Mouse (Mus musculus) neural tube, embryonic 10.5 days (tissue): Measurements from ENCODE around the gene Clstn3.
A peak's percentile ranks its signal among the peaks of the same experiment; 100 is the strongest.
"Not testable (repeated sequence)": the region's sequence is repeated elsewhere in the genome, so short reads cannot be mapped to it uniquely, and the experiment has no call there.

Source experiments
- DNase-seq: peaks from one replicate; pipeline ENCODE4 v3.0.0-alpha.2; 2017; ENCODE audit warnings: low spot score; ENCODE audit errors: extremely low spot score

Gene Clstn3

DNA sequence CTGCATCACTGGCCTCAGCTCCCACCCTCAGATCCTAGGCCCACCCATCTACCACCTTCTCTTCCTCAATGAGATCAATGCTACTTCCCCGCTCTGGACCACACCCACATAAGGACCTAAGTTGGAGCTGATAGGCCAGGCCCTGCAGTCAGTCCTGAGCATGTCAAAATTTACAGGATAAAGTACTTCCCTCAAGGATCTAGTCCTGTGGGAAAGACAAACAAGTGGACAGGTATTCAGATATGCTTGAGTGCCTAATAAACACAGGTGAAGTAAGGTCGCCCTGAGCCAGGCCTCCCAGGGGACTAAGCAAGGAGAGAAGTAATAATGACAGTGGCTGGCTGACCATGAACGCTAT lies 15.0 kb upstream of the Clstn3 start:
- DNase-seq = no peak

DNA sequence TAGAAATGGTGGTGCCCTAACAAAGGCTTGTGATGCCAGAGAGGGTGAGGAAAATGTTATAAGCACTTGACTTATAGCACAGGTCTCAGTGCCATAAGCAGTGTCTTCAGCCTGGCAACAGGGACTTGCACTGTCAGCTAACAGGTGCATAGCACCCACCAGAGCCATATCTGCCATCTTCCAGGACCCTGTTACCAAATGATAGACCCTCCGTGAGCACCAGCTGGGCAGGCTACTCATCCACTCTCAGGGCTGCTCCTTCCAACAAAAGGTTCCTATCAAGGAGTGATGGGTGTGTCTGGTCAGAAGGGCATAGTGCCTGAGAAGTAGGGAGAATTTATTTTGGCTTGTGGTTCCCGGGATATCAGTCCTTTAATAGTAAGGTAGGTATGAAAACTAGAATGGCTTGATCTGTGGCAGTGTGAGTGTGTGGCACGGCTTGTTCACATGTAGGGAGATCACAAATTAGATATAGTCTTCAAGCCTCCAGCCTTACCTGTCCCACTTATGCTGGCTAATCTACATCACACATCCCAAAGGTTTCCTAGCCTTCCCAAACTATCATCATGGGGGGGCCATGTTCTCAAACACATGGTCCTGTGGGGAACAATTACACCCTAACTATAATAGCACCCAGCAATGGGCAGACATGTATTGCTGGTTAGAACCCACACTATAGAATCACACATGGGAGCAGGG lies 14.4 kb upstream of the Clstn3 start:
- DNase-seq = no peak

DNA sequence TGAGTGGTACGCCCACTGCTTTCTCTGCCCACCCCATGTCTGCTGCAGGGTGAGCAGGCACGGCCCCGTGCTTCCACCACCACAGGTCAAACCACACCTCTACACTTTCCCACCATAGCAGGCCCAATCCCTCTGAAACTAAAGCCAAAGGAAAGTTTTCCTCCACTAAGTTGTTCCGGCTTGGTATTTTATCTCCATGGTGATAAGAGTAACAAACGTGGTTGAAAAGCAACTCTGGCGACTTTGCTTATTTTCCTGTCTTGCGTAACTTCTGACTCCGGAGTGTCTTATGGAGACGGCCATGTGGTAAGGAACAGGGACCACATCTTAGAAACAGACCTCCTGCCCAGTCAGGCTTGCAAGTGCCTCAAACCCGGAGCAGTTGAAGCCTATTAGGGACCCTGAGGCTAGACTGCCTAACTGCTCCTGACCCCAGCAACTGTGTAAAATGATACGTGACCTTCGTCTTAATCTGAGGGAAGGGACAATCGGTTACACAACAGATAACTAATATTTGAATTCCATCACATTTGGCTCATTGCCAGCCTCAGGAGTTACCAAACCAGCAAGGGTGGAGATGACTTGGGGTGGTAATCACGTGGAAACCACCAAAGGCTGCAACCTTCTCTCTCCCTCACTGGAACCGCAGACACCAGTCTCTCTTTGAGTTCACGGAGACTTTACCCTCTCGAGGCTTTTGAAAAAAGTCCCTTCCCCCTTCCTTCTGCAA lies 13.5 kb upstream of the Clstn3 start:
- DNase-seq = no peak

DNA sequence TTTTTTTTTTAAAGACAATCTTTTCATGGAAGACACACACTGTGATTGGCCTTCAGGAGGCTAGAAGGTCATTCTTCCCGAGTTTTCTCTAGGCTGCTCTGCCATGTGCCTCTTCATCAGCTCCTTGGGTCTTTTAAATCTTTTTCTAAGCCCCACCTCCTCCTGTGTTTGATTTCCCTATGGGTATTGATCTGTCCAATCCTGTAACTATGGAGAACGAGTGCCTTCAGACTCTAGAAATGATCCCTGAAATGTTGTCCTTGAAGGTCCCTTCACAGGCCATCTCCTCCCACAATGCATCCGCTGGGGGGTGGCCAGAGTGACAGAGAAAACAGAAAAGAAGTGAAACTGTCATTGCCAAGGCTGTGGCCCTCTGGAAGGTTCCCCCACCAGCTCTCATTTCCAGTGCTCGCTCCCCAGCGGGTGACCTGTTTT lies 12.6 kb upstream of the Clstn3 start:
- no peak for DNase-seq

DNA sequence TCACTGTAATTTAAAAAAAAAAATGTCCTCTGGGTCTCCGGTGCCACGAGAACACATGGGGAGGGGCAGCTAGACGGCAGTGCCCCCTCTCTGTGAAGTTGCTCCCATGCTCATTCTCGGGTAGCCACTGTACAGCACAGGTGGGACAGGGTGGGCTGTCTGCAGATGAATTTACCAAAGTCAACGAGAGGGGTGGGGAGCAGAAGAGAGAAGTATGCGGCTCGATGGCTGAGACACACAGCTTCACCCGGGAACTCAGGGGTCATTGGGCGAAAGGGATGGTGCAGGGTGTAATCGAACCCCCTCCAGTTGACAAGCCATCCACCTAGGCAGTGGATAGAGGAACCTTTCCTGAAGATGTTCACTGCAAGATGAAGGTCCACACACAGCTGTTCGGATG lies 12.2 kb upstream of the Clstn3 start:
- DNase-seq = no peak

DNA sequence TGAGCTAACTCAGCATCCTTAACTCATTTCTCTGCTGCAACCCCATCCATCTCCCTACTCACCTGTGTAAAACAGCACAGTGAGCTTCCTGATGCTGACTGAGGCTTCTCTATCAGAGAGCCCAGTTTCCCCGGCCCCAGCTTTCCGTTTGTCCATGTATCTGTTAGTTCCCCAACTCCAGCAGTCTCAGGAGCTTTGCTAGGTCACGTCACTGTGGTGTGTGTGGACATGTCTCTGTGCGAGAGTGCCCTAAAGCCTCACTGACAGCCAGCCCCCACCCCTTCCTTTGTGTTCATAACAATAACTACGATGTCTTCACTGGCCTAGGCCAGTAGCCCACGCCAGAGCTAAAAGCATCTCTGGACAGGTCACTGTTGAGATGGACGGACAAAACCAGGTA lies 11.6 kb upstream of the Clstn3 start:
- no peak for DNase-seq

DNA sequence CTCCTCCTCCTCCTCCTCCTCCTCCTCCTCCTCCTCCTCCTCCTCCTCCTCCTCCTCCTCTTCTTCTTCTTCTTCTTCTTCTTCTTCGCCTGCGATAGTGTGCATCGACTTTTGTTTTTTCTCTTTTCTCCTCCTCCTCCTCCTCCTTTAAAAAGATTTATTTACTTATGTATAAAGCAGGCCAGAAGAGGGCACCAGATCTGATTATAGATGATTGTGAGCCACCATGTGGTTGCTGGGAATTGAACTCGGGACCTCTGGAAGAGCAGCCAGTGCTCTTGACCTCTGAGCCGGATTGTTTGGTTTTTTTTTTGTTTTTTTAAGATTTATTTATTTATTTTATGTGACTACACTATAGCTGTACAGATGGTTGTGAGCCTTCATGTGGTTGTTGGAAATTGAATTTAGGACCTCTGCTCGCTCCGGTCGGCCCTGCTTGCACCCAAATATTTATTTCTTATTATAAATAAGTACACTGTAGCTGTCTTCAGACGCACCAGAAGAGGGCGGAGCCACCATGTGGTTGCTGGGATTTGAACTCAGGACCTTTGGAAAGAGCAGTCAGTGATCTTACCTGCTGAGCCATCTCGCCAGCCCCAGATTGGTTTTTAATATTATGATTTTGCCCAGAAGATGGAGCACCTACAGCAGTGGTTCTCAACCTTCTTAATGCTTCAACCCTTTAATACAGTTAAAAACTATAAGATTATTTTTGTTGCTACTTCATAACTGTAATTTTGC lies 10.9 kb upstream of the Clstn3 start:
- not testable (repeated sequence) for DNase-seq

DNA sequence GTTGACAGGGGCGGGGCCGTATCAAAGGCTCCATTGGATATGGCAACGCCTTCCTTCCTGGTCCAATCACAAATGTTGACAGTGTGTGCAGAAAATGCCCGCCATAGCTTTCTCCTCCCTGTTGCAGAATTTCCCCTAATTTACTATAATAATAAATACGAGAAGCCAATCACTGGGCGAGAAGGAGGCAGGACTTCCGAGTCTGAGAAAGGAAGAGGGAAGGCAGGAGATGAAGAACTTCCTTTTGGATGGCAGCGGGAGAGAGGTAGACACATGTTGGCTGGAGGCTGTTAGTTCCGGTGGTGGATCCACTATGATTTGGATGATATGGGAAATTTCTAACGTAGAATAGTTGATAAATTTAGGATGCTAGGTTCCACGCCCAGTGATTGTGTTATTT lies 10.0 kb upstream of the Clstn3 start:
- no peak for DNase-seq

DNA sequence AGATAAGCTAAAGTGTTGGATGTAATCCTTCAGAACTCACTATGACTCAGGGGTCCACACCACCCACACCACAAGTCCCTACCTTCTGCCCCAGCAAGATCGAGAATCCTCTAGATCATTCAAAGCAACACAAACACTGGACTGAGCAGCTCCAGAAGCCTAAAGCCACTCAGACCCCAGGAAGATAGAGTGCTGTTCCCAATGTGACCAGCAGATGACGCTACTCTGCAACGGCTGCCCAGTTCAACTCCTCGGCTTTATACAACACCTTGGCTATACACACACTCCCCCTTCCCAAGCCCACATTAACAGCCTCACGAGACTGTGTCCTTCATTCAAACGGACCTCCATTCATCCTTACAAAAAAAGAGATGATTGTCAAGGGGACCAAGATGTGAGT lies 8.2 kb upstream of the Clstn3 start:
- no peak for DNase-seq

DNA sequence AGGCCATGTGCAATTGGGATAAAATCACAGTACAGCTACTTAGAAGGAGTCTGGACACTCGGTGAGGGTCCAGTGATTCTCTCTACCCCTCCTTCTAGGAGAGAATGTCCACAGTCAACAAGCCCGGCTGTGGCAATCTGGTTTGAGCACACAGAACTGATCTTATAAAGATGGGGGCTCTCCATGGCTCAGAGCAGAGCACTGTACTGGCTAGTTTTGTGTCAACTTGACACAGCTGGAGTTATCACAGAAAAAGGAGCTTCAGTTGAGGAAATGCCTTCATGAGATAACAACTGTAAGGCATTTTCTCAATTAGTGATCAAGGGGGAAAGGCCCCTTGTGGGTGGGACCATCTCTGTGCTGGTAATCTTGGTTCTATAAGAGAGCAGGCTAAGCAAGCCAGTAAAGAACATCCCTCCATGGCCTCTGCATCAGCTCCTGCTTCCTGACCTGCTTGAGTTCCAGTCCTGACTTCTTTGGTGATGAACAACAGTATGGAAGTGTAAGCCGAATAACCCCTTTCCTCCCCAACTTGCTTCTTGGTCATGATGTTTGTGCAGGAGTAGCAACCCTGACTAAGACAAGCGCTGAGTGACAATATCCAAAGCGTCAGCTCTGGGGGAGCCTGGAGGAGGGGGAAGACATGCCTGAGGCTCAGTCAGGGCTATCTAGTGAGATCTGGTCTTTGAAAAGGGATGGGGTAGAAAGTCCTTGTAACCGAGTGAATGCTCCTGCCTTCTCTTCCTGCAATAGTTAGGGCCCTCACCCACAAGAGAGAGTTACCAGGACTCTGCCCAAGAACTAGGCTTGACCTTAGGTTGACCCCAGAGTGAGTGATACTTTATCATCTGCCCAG lies 7.4 kb upstream of the Clstn3 start:
- not testable (repeated sequence) for DNase-seq

DNA sequence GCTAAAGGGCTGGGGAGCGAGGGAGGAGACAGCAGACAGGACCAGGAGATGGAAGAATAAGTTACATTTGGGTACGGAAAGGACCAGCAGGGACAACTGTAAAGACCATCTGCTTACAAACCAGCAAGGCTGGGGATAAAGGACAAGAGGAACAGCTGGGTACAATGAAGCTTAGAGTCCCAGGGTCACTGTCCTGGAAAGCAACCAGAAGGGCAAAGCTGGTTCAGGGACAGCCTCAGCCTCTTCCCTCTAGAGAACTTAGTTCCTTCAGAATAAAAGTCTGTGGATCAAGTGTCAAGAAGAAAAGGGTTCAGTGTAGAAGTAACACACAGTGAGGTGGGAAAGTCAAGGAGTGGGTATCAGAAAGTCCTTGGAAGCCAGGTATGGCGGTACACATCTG lies 6.5 kb upstream of the Clstn3 start:
- no peak for DNase-seq

DNA sequence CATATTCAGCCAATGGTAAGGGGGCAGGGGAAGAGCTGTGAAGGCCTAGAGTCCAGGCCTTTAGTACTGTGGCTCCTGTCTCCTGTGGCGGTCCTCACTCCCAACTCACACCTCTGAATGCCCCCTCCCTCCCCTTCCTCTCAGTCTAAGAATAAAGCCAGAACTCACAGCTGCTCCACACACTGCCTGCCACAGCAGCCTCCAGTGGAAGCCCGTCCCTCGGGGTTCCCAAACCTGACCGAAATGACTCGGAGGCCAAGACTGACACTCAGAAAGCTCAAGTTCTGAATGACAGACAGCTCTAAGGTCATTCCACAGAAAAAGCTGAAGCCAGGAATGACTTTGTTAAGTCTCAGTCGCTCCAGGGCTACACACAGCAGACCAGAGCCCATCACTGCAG lies 1.1 kb upstream of the Clstn3 start:
- DNase-seq = no peak

DNA sequence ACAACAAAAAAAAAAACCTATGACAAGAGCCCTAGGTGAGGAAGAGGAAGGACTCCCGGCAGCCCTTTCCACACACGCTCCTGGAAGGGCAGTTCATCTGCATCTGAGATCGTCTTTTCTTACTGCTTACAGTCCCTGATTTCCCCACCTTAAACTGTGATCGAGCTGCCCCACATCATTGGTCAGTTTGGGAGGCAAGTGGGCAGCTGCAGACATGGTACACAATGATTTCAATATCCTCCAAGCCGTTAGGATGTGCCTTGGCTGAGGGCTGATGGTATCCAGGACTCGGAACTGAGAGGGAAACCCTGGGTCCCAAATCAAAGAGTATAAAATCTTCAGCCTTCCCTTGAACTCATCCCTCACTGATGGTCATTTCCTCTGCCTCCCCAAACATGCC lies 705 bp upstream of the Clstn3 start:
- DNase-seq = no peak

DNA sequence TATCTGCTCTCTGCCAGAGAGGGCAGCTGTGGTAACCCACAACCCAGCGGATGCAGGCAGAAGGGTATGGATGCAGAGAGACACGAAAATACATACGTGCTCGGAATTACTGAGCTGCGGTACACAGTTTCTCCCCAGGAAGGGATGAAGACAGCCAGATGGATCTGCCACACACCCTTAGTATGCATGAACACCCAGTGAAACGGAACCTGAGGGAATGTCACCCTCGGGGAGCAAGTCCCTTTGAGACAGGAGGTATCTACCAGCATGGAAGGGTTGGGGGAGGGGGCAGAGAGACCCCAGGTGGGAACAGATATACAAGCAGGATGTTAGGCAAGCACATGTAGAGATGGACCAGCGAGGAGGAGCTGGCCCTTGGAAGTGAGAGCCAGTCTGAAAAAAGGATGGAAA lies 708 bp downstream of the Clstn3 start:
- DNase-seq = peak; percentile 24

DNA sequence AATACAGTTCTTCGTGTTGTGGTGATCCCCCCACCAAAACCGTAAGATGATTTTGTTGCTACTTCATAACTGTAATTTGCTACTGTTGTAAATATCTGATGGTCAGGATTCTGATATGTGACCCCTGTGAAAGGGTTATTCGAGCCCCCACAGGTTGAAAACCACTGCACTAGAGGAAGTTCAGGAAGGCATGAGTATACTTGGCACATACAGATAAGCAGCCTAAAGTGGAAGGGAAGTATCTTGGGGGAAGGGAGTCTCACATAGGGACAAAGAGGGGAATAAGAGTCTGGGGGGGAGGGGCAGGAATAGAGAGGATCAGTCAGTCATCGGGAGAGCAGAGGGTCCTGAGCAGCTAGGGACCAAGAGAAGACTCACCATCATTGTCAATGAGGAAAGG lies 5.2 kb downstream of the Clstn3 start:
- DNase-seq = no peak

DNA sequence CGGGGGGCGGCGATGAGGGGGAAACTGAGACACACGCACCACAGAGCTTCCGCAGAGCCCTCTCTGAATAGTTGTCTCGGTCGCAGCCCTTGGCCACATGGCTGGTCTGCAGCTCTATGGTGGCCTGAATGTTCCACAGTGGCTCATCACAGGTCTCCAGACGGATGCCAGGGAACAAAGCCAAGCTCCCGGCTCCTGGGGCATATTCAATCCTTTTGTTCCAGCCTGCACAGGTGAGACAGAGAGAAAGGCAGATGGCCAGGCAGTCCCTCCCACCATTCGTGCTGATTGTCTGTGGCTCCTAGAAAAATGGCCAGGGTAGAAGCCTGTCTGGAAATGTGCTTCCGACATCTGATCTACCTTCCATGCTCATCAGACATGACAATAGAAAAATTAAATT lies 6.1 kb downstream of the Clstn3 start:
- no peak for DNase-seq

DNA sequence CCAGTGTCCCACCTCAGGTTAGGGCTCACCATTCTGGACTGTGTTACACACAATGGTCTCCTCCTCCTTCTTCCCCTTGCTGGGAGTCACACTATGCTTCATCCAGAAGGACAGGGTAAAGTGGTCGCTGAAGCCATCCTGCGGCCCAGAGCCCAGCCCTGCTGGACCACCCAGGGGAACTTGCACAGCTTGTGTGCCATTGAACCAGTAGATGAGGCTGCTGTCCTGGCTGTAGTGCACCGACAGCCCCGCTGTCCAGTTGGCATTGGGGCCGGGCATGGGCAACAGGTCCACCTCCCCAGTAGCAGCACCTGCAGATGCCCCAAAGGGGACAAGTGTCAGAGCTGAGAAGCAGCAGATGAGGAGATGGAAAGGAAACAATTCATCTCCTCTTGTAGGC lies 6.8 kb downstream of the Clstn3 start:
- no peak for DNase-seq

DNA sequence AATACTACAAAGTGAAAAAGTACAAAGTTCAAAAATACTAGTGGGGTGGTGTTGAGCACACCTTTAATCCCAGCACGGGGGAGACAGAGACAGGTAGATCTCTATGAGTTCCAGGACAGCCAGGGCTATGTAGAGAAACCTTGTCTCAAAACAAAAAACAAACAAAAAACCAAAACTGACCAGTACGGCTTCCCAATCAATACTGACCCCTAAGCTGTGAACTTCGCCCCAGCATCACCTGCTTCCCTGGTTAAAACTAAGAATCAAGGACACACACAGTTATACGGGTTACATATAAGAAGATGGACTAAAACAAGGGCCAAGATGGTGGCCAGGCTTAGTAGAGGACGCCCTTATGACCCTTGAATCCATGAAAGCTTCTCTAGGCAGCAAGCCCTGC lies 8.4 kb downstream of the Clstn3 start:
- DNase-seq = no peak

DNA sequence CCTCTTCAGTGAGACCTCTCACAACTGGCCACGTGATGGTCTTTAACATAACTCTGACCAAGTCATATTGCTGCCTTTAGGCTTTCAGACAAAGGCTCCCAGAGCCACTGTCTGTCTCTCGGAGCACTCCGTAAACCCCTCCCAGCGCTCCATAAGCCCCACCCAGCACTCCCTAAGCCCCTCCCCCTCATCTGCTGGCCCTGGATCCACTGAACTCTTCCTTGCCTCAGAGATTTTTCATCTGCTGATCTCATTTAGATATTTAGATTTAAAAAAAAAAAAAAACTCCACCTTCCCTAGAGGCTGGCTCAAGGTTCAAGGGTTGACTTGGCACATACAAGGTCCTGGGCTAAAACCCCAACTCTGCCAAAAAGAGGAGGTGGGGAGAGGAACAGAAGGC lies 10.8 kb downstream of the Clstn3 start:
- no peak for DNase-seq

DNA sequence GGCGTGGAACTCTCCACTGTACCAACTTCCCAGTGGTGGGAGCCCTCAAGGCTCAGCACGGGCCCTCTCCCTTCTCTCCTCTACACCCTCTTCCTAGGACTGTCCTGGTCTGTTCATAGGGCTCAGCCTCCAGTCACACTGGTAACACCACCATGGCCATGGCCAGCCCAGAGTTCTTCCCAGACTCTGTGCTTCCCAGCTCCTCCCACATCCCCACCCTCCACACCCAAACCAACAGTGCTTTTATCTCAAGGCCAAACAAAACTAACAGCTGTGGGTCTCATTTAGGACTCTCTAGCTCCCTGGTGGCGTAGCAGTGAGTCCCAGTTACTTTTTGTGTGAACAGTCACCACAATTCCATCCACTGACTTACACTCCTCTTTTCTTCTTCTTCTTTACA lies 12.6 kb downstream of the Clstn3 start:
- DNase-seq = no peak

DNA sequence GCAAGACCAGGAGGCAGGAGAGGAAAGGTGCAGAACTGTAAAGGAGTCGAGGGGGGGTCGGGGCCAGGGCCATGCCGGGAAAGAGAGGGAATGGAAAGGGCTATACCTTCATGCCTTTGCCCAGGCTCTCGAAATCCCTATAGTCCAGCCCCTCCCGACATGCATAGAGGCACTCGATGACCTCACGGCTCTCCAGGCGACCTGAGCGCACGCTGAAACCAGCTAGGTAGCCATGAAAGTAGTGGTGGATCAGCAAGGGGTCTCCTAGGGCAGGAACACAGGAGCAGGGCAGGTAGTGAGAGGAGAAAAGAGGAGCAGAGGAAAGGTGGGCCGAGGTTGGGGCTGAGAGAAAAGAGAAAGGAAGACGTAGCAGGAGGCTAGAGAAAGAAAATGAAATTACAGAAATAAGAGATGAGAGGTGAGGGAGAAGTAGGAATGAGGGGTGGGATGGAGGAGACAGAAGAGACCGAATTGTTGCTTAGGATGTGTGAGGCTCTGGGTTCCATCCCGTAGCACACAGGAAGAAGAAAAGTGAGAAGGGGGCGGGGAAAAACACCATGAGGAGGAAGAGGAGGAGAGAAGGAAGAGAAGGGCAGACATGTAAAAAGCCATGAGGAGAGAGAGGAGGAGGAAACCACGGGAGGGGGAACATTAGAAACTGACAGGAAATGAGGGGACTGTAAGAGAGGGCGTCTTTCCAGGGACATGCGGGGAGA lies 14.8 kb downstream of the Clstn3 start:
- no peak for DNase-seq
